ENCODE assay signal across 8 mouse cellular contexts in genomic region chr16:90829894-90830685, GRCm38 (mm10). TPM values are rescaled to one million over a fixed set of nuclear protein-coding genes. Genes with fewer than 3 reads are reported as not detected.
DNase-seq lines count a peak whose midpoint lies in the region; ATAC-seq and TF ChIP-seq lines count a peak whose summit lies in the region.

No protein-coding gene starts in this region.

- peaks cover 49% of the 10 kb centered on the region for H3K4me1 ChIP-seq in erythroblast, embryonic 14.5 days (ENCODE audit: control insufficient read depth)
- peaks cover 14% of the 10 kb centered on the region; the same call in 1 of the 2 replicates for H3K4me1 ChIP-seq in heart, embryonic 11.5 days (ENCODE audit: control insufficient read depth, insufficient read depth, low read length)
- H3K4me1 ChIP-seq in kidney, embryonic 15.5 days: peaks cover 26% of the 10 kb centered on the region
- H3K4me1 ChIP-seq in limb, embryonic 14.5 days (ENCODE audit: control insufficient read depth, insufficient read depth, low read length): peaks cover 20% of the 10 kb centered on the region
- H3K4me1 ChIP-seq in midbrain, embryonic 15.5 days: peaks cover 19% of the 10 kb centered on the region

- peaks cover 12% of the 10 kb centered on the region for H3K9me3 ChIP-seq in erythroblast, embryonic 14.5 days (ENCODE audit: control insufficient read depth, low read length)
- H3K9me3 ChIP-seq in heart, embryonic 11.5 days (replicated peaks; ENCODE audit: control insufficient read depth, low read length): no peaks in the 10 kb centered on the region
- H3K9me3 ChIP-seq in kidney, embryonic 15.5 days (replicated peaks): no peaks in the 10 kb centered on the region
- H3K9me3 ChIP-seq in limb, embryonic 14.5 days (ENCODE audit: control insufficient read depth, low read length): no peaks in the 10 kb centered on the region
- no peaks in the 10 kb centered on the region for H3K9me3 ChIP-seq in midbrain, embryonic 15.5 days

- peak overlapping the region; percentile 58 for H3K9ac ChIP-seq in heart, embryonic 11.5 days (ENCODE audit: low read depth, low read length)
- peak overlapping the region; percentile 51; the same call in 1 of the 2 replicates for H3K9ac ChIP-seq in kidney, embryonic 15.5 days
- peak overlapping the region; percentile 45 for H3K9ac ChIP-seq in limb, embryonic 14.5 days (ENCODE audit: low read depth, low read length, severe bottlenecking)
- peak overlapping the region; percentile 60 for H3K9ac ChIP-seq in midbrain, embryonic 15.5 days

- ATAC-seq in heart, embryonic 11.5 days (replicated peaks; ENCODE audit: insufficient number of reproducible peaks, low FRiP score, low TSS enrichment): peak; percentile 81
- peak; percentile 82 for ATAC-seq in kidney, embryonic 15.5 days (replicated peaks; ENCODE audit: low FRiP score)
- ATAC-seq in limb, embryonic 14.5 days (ENCODE audit: low FRiP score, low read depth): peak; percentile 38; the same call in 1 of the 2 replicates
- ATAC-seq in midbrain, embryonic 15.5 days (replicated peaks): peak; percentile 73

- H3K27me3 ChIP-seq in erythroblast, embryonic 14.5 days (ENCODE audit: control insufficient read depth): peaks cover 76% of the 10 kb centered on the region
- peaks cover 29% of the 10 kb centered on the region for H3K27me3 ChIP-seq in heart, embryonic 11.5 days (ENCODE audit: control insufficient read depth, insufficient read depth, low read length)
- peaks cover 51% of the 10 kb centered on the region for H3K27me3 ChIP-seq in kidney, embryonic 15.5 days
- peaks cover 21% of the 10 kb centered on the region for H3K27me3 ChIP-seq in limb, embryonic 14.5 days (ENCODE audit: control insufficient read depth, insufficient read depth, low read length)
- peaks cover 20% of the 10 kb centered on the region for H3K27me3 ChIP-seq in midbrain, embryonic 15.5 days (replicated peaks)

- H3K4me3 ChIP-seq in erythroblast, embryonic 14.5 days (replicated peaks): peak overlapping the region; percentile 66
- H3K4me3 ChIP-seq in heart, embryonic 11.5 days (ENCODE audit: low read depth, low read length): peak overlapping the region; percentile 47
- peak overlapping the region; percentile 48 for H3K4me3 ChIP-seq in kidney, embryonic 15.5 days (replicated peaks)
- peak overlapping the region; percentile 54 for H3K4me3 ChIP-seq in limb, embryonic 14.5 days (replicated peaks; ENCODE audit: low read length)
- peak overlapping the region; percentile 57 for H3K4me3 ChIP-seq in midbrain, embryonic 15.5 days

- no peak overlapping the region for H3K27ac ChIP-seq in heart, embryonic 11.5 days (ENCODE audit: low read depth, low read length)
- peak overlapping the region; percentile 42; the same call in 1 of the 2 replicates for H3K27ac ChIP-seq in kidney, embryonic 15.5 days
- H3K27ac ChIP-seq in limb, embryonic 14.5 days (replicated peaks; ENCODE audit: low read depth, low read length): no peak overlapping the region
- H3K27ac ChIP-seq in midbrain, embryonic 15.5 days: no peak overlapping the region

- peak overlapping the region; percentile 87 for H3K4me2 ChIP-seq in heart, embryonic 11.5 days
- peak overlapping the region; percentile 96 for H3K4me2 ChIP-seq in kidney, embryonic 15.5 days
- peak overlapping the region; percentile 99 for H3K4me2 ChIP-seq in limb, embryonic 14.5 days (replicated peaks; ENCODE audit: low read depth, low read length, severe bottlenecking)
- H3K4me2 ChIP-seq in midbrain, embryonic 15.5 days: peak overlapping the region; percentile 100

- TF ChIP-seq POLR2A in limb, embryonic 14.5 days (IDR thresholded peaks at IDR 0.05; ENCODE audit: borderline replicate concordance, extremely low read depth, insufficient read depth, insufficient read length): no peak

- peak; percentile 87 for DNase-seq in 3134 (ENCODE audit: extremely low read depth, insufficient read length, low spot score)
- peak; percentile 96 for DNase-seq in brain, adult 2 months (ENCODE audit: low read depth, low spot score)
- peak; percentile 77 for DNase-seq in limb, embryonic 14.5 days (ENCODE audit: low spot score)
- peak; percentile 43 to 51 for DNase-seq in spleen, adult 18-20 months

- no peaks in the 10 kb centered on the region; the same call in 1 of the 2 replicates for H3K36me3 ChIP-seq in erythroblast, embryonic 14.5 days (ENCODE audit: control insufficient read depth)
- H3K36me3 ChIP-seq in heart, embryonic 11.5 days (ENCODE audit: control insufficient read depth, insufficient read depth, low read length): no peaks in the 10 kb centered on the region
- H3K36me3 ChIP-seq in kidney, embryonic 15.5 days: no peaks in the 10 kb centered on the region
- no peaks in the 10 kb centered on the region for H3K36me3 ChIP-seq in limb, embryonic 14.5 days (ENCODE audit: control insufficient read depth, insufficient read depth, low read length)
- H3K36me3 ChIP-seq in midbrain, embryonic 15.5 days (replicated peaks): no peaks in the 10 kb centered on the region

- under 1% methylated on average over 44 of the region's 45 CpGs for WGBS in heart, embryonic 11.5 days (ENCODE audit: insufficient replicate concordance)
- under 1% methylated on average over 43 of the region's 45 CpGs for WGBS in kidney, embryonic 15.5 days
- 2% methylated on average over 39 of the region's 45 CpGs for WGBS in limb, embryonic 14.5 days
- under 1% methylated on average over 45 of the region's 45 CpGs for WGBS in midbrain, embryonic 15.5 days

RNA-seq across cellular contexts. Expression of gene Eva1c, which starts 3.6 kb away (rescaled TPM):
- 0.30 and 0.55 TPM in 2 replicates for polyA plus RNA-seq in erythroblast, embryonic 14.5 days (2012)
- 1.3 and 1.9 TPM in 2 replicates for polyA plus RNA-seq in heart, embryonic 11.5 days (2014; fragmentation: Nextera tagmentation; extraction: Ambion mirVana)
- 0.64 and 0.91 TPM in 2 replicates for polyA plus RNA-seq in kidney, embryonic 15.5 days (2015; fragmentation: Nextera tagmentation; extraction: Ambion mirVana)
- polyA plus RNA-seq in limb, embryonic 14.5 days (2012; rRNA removed): 1.4 and 1.8 TPM in 2 replicates
- 1.5 and 2.6 TPM in 2 replicates for polyA plus RNA-seq in limb, embryonic 14.5 days (2014; fragmentation: Nextera tagmentation; extraction: Ambion mirVana)
- polyA plus RNA-seq in midbrain, embryonic 15.5 days (2015; fragmentation: Nextera tagmentation; extraction: Ambion mirVana): 2.5 and 5.0 TPM in 2 replicates

RNA-seq across cellular contexts. Expression of gene Urb1, which starts 19.9 kb away (rescaled TPM):
- polyA plus RNA-seq in erythroblast, embryonic 14.5 days (2012): 0.09 and 0.12 TPM in 2 replicates
- 7.0 and 9.9 TPM in 2 replicates for polyA plus RNA-seq in heart, embryonic 11.5 days (2014; fragmentation: Nextera tagmentation; extraction: Ambion mirVana)
- polyA plus RNA-seq in kidney, embryonic 15.5 days (2015; fragmentation: Nextera tagmentation; extraction: Ambion mirVana): 8.7 and 9.0 TPM in 2 replicates
- 8.6 and 9.8 TPM in 2 replicates for polyA plus RNA-seq in limb, embryonic 14.5 days (2012; rRNA removed)
- 10.6 and 11.4 TPM in 2 replicates for polyA plus RNA-seq in limb, embryonic 14.5 days (2014; fragmentation: Nextera tagmentation; extraction: Ambion mirVana)
- polyA plus RNA-seq in midbrain, embryonic 15.5 days (2015; fragmentation: Nextera tagmentation; extraction: Ambion mirVana): 9.8 and 10.4 TPM in 2 replicates
